Mouse (Mus musculus) C2C12 (cell line): ENCODE results near the gene Magix.

ENCODE experiments used
- CEBPB ChIP-seq: IDR thresholded peaks from one replicate; pipeline ENCODE4 v1.6.1; 2011; ENCODE audit warnings: low read depth, mild to moderate bottlenecking, control low read depth, moderate library complexity
- CTCF ChIP-seq: IDR thresholded peaks from one replicate; pipeline ENCODE4 v1.5.1; 2011; ENCODE audit not compliant: control insufficient read depth, insufficient read depth, insufficient read length
- FOSL1 ChIP-seq: IDR thresholded peaks from one replicate; pipeline ENCODE4 v1.8.0; 2011; ENCODE audit warnings: mild to moderate bottlenecking, low read length; ENCODE audit not compliant: poor library complexity, insufficient read depth, severe bottlenecking
- MAX ChIP-seq: IDR thresholded peaks from one replicate; pipeline ENCODE4 v1.6.1; 2011; ENCODE audit warnings: mild to moderate bottlenecking, control low read depth
- MYOD1 ChIP-seq: IDR thresholded peaks from one replicate; pipeline ENCODE4 v1.6.1; 2011; ENCODE audit warnings: low read depth; ENCODE audit not compliant: control insufficient read depth, insufficient read length
- MYOG ChIP-seq: IDR thresholded peaks from one replicate; pipeline ENCODE4 v1.6.1; 2011; ENCODE audit not compliant: control insufficient read depth, insufficient read length; ENCODE audit errors: extremely low read depth
- USF1 ChIP-seq: IDR thresholded peaks from one replicate; pipeline ENCODE4 v1.6.1; 2011; ENCODE audit warnings: low read depth, mild to moderate bottlenecking, control low read depth, moderate library complexity

GRCm38 (mm10) chrX:7664791-7665190 lies 16.3 kb downstream of the Magix start:
- no peak for TF ChIP-seq CTCF
- no peak for TF ChIP-seq MAX
- no peak for TF ChIP-seq FOSL1
- no peak for TF ChIP-seq USF1
- TF ChIP-seq CEBPB, result no peak
- no peak for TF ChIP-seq MYOG
- TF ChIP-seq MYOD1, result no peak
